Mouse (Mus musculus) neural tube, embryonic 14.5 days (tissue): ENCODE results near the gene Elmo2. TPM values are rescaled to one million over a fixed set of nuclear protein-coding genes. Genes with fewer than 3 reads are reported as not detected.

Experiments used
- ATAC-seq: fragments of 200-750 bp; cut with Nextera tagmentation; 2 replicates; pipeline ENCODE4 v1.8.0; 2017; ENCODE audit warnings: low read depth, mild to moderate bottlenecking, moderate TSS enrichment, moderate library complexity
- H3K27ac ChIP-seq: fragments of 300-500 bp; sonication (generic); 2 replicates; pipeline ENCODE4 v1.5.1; 2014; ENCODE audit warnings: low read depth, mild to moderate bottlenecking, control low read depth, low read length, moderate library complexity, mixed read lengths
- H3K27me3 ChIP-seq: fragments of 300-500 bp; sonication (generic); 2 replicates; pipeline ENCODE4 v1.6.1; 2014; ENCODE audit warnings: low read length; ENCODE audit not compliant: control insufficient read depth, insufficient read depth
- H3K36me3 ChIP-seq: fragments of 300-500 bp; sonication (generic); 2 replicates; pipeline ENCODE4 v1.6.1; 2014; ENCODE audit warnings: low read length, mixed read lengths; ENCODE audit not compliant: control insufficient read depth, insufficient read depth
- H3K4me1 ChIP-seq: fragments of 300-500 bp; sonication (generic); 2 replicates; pipeline ENCODE4 v1.6.1; 2014; ENCODE audit warnings: low read length; ENCODE audit not compliant: control insufficient read depth, insufficient read depth
- H3K4me2 ChIP-seq: fragments of 300-500 bp; sonication (generic); 2 replicates; pipeline ENCODE4 v1.6.1; 2014; ENCODE audit warnings: mild to moderate bottlenecking, low read depth, low read length, control low read depth
- H3K4me3 ChIP-seq: fragments of 300-500 bp; sonication (generic); 2 replicates; pipeline ENCODE4 v1.5.1; 2014; ENCODE audit warnings: low read depth, low read length, control low read depth, mixed read lengths
- H3K9ac ChIP-seq: fragments of 300-500 bp; sonication (generic); replicated peaks from 2 replicates; pipeline ENCODE4 v1.6.1; 2014; ENCODE audit warnings: low read depth, mild to moderate bottlenecking, control low read depth, low read length, mixed read lengths
- H3K9me3 ChIP-seq: fragments of 300-500 bp; sonication (generic); 2 replicates; pipeline ENCODE4 v1.6.1; 2016; ENCODE audit warnings: low read length; ENCODE audit not compliant: control insufficient read depth
- WGBS: fragments of 180-500 bp; shearing (Covaris S2); extraction: QIAGEN DNeasy Blood & Tissue Kit; methylation state at CpG from one replicate; pipeline ENCODE4 v1.1.7; 2014; 5-methylcytosine and 5-hydroxymethylcytosine counted together
- polyA plus RNA-seq: library from polyadenylated mRNA; unstranded; fragments of >200 nt; fragmentation: Nextera tagmentation; extraction: Ambion mirVana; gene quantifications from 2 replicates; pipeline ENCODE4 v1.2.1, GENCODE M21; 2014

Elmo2 gene
- polyA plus RNA-seq, 1 experiment from 2014 or later = 98.8 TPM

DNA sequence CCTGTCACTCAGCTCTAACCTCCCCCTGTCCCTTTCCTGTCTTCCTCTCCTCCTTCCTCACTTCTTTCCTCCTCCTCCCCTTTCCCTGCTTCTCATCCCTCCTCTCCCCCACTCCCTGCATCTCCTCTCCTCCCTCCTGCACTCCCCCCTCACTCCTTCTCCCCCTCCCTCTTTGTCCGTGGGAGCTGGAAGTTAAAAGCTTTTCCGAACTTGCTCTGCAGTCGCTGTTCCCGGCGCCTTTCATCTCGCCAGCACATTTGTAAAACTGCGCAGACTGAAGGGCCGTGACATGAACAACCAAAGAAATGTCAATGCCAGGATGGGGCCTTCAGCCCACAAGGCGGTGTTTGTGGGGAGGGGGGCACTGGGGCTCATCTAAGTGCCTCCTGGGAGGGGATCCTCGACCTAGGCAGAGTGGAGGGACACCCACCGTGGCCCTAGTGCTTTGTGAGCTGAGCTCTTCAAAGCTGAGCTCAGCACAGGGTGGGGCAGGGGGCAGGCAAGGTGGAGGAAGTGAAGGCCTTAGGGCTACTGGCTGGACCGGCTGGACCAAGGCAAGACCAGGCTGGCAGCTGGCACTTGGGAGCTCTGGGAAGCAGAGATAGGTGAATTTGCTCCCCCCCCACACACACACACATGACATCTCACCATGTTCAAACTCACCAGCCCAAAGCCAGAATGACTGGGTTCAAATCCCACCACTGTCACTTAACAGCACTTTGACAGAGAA is 87.7 kb downstream of the Elmo2 start:
- no peaks in the 10 kb centered on the region for H3K36me3 ChIP-seq
- WGBS = 5% methylated on average over 12 of the region's 12 CpGs
- H3K4me1 ChIP-seq = peaks cover 21% of the 10 kb centered on the region
- H3K9me3 ChIP-seq = no peaks in the 10 kb centered on the region
- no peak overlapping the region for H3K9ac ChIP-seq
- H3K4me2 ChIP-seq = no peak overlapping the region
- no peak for ATAC-seq
- H3K4me3 ChIP-seq = no peak overlapping the region
- H3K27me3 ChIP-seq = peaks cover 36% of the 10 kb centered on the region
- H3K27ac ChIP-seq = no peak overlapping the region

Other genes starting within 250 kb of the Elmo2 start
- gene 1700025C18Rik, start 235.7 kb downstream of the Elmo2 start, polyA plus RNA-seq = not detected in 2 replicates
- gene Cdh22, start 91.6 kb downstream of the Elmo2 start, polyA plus RNA-seq = 9.0 and 10.5 TPM in 2 replicates
- 54.1 and 59.0 TPM in 2 replicates for gene Slc35c2, start 38.6 kb downstream of the Elmo2 start, polyA plus RNA-seq
- gene Zfp663, start 42.2 kb upstream of the Elmo2 start, polyA plus RNA-seq = 6.1 and 7.0 TPM in 2 replicates
- 12.0 and 15.0 TPM in 2 replicates for gene Zfp334, start 61.8 kb upstream of the Elmo2 start, polyA plus RNA-seq
- gene Ocstamp, start 73.9 kb upstream of the Elmo2 start, polyA plus RNA-seq = not detected in 2 replicates
- 1.3 and 2.9 TPM in 2 replicates for gene Slc13a3, start 146.8 kb upstream of the Elmo2 start, polyA plus RNA-seq
- 36.9 and 39.2 TPM in 2 replicates for gene Trp53rka, start 166.8 kb upstream of the Elmo2 start, polyA plus RNA-seq
- gene Slc2a10, start 177.3 kb upstream of the Elmo2 start, polyA plus RNA-seq = 1.1 and 2.3 TPM in 2 replicates